Mouse (Mus musculus) adipocyte (in vitro differentiated cells): ENCODE results near the gene Strap.
"Not testable (repeated sequence)": the region's sequence is repeated elsewhere in the genome, so short reads cannot be mapped to it uniquely, and the experiment has no call there.

Source experiments
- DNase-seq: peaks from one replicate; pipeline ENCODE4 v3.0.0-alpha.2; 2016; ENCODE audit warnings: low spot score

Gene Strap

GRCm38 (mm10) chr6:137734846-137735609, at the start of gene Strap:
TSS of gene Strap (plus strand) at chr6:137735078.
- DNase-seq, result peak; percentile 98

DNA sequence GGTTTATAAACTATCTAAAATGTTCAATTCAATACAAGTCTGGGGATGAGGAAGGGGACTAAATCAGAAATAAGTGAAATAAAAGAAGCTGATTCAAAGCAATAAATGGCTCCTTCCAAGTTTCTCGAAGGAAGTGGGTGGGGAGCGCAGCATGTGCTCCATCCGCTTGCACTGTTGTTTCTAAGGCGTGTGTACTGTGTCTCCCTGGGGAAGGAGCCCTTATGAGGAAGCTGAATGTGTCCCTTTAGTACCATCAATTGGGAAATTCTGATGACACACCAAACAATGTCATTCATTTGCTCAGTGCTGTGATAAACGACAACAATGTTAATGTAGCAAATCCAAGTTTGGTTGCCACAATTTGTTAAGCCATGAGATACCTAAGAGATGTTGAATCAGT, 47.2 kb upstream of the Strap start:
- DNase-seq, result no peak

- no peak for DNase-seq
Measured at GRCm38 (mm10) chr6:137688079-137688478, 46.8 kb upstream of the Strap start.

DNA sequence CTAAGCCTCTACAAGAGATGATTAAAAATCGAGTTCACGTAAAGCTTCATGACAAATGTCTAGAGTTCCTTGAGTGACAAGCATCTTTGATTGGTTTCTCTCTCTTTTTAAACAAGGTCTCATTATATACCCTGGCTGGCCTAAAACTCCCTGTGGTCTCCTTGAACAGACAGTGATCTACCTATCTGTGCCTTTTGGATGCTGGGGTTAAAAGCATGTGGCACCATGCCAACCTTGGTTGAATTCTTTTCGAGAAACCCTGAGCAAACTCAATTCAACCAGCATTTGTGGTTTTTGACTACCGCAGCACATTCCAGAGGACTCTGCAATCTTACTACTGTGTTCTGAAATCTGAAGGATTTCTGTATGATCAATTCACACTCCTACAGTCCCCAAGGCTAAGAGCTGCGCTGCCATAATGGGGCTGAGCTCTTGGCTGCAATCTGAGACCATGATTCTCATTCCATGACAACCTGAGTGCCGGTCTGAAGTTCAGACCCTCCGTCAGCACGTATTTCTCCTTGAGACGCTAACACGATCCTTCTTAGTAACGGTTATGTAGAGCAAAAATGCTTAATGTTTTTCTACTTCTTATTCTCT, 46.3 kb upstream of the Strap start:
- DNase-seq, result no peak

DNA sequence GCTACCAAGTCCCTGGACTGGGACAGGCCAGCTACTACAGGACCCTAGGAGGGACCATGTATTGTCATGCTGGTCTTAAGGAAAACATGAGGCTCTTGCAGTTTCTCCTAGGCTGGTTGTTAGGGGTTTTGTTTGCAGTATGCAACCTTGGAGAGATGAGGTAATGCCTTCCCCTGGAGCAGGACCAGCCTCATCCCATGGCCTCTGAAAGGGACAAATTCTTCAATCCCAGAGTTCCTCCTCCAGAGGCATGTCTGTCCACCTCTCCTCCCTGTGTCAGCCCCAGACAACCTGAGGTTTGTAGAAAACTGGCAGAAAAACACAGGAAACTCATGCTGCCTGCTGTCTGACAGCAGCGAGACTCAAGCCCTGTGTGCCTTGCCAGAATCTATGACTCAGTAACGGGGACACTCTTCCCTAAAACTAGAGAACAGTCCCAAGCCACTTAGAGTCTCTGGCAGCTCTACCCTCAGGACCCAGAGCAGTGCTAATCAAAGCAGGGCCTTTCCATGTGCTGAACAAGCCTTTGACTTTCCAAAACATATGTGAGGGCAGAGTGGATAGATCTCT, 44.2 kb upstream of the Strap start:
- DNase-seq, result peak; percentile 79

- DNase-seq, result no peak
Measured at GRCm38 (mm10) chr6:137694310-137694709, 40.6 kb upstream of the Strap start.

- no peak for DNase-seq
Measured at GRCm38 (mm10) chr6:137695046-137695445, 39.8 kb upstream of the Strap start.

DNA sequence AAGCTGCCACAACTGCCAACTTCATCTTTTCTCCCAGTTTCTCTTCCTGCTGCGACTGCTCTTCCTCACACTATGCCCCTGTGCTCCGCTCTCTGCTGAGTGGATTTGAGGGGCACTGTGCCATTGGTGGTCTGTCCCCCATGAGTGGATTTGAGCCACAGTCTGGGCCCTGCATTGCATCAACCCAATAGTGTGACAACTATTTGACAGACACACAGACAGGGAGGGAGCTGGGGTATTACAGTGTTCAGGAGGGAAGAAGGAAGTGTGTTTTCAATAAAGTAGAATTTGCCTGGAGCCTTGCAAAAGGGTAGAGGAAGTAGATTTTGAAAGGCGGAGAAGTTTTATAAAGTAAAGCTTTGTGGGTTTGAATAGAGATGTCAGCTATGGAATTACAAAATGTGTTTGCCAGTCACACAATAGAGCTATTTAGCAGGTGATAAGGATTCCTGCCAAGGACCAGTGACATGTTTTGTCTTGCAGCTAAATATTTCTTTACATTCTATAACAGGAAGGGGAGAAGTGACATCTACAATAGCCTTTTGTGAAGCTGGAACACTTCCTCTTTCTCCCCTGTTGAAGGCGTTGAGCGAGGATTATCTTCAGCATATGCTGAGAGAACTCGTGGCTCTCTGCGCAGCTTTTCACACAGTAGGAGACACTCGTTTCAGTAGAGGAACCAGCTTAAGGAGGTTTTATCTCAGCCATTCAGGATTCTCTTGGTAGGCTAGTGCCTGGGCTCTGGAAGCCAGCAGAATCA, 38.3 kb upstream of the Strap start:
- DNase-seq, result no peak

GRCm38 (mm10) chr6:137699434-137699833, 35.4 kb upstream of the Strap start:
- DNase-seq, result no peak

- no peak for DNase-seq
Measured at GRCm38 (mm10) chr6:137702186-137702585, 32.7 kb upstream of the Strap start.

- peak; percentile 96 for DNase-seq
Measured at GRCm38 (mm10) chr6:137702918-137703317, 32.0 kb upstream of the Strap start.

DNA sequence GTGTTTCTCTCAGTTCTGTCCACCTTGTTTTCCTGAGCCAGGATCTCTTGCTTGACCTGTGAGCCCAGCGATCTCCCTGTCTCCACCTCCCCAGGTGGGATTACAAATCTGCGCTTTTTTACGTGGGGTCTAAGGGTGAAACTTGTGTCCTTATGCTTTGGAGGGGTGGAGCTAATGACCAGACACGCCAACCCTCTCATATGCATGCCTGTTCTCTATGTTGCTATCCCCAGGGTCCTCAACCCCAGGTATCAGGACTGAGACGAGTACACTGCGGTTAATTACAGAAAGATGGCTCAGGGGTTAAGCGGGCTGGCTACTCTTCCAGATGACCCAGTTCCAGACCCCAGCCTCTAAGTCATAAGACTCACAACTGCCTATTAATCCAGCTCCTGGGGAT, 31.4 kb upstream of the Strap start:
- DNase-seq, result no peak

DNA sequence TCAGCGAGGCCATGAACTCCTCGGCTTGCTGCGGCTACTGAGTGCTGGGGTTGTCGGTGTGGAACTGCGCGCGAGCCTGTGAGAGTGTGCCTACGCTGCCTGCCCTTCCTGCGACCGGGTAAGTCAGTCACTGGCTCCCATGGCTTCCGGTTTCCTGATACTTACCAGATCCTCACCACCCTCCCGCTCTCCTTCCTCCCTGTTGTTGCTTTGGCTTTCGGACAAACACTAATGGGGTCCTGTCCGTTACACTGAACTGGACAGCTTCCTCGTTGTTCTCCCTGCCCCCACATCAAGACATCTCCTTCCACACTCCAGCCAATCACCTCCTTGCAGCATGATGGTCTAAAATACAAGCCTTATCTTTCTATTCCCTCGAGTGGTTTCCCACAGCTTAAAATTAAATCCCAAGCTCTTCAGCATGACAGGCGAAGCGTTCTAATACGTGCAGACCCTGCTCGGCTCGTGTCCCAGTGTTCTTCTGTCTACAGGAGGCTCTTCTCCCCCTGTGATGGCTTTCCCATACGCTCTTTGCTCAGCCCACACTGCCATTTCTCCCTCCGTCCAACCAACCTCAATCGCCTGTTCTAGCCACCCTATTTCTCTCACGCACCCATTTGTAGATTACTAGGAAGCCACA, 30.5 kb upstream of the Strap start:
- no peak for DNase-seq

GRCm38 (mm10) chr6:137706209-137706608, 28.7 kb upstream of the Strap start:
- DNase-seq, result no peak

DNA sequence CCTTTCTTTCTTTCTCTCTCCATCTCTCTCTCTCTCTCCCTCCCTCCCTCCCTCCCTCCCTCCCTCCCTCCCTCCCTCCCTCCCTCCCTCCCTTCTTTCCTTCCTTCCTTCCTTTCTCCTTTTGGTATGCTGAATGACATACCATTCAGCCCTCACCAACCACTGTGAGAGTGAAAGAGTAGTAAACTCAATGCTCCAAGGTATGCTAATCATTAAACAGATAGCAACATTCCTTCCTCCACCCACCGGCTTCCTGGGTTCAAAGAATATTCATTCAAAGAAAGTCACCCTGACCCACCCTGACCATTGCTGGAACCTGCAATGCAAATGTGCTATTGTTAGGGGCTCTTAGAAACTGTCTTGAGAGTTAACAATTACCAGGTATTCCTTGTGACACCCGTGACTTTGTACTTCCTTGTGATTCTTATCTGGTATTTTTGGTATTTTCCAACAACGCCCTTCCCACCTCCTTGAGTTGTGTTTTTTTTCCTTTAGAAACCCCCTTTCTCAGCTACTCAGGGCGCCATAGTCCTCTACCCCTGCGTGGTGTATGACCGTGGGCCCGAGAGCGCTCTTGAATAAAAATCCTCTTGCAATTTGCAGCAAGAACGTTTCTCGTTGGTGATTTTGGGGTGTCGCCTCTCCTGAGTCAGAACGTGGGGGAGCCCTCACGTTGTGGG, 26.0 kb upstream of the Strap start:
- DNase-seq, result not testable (repeated sequence)

DNA sequence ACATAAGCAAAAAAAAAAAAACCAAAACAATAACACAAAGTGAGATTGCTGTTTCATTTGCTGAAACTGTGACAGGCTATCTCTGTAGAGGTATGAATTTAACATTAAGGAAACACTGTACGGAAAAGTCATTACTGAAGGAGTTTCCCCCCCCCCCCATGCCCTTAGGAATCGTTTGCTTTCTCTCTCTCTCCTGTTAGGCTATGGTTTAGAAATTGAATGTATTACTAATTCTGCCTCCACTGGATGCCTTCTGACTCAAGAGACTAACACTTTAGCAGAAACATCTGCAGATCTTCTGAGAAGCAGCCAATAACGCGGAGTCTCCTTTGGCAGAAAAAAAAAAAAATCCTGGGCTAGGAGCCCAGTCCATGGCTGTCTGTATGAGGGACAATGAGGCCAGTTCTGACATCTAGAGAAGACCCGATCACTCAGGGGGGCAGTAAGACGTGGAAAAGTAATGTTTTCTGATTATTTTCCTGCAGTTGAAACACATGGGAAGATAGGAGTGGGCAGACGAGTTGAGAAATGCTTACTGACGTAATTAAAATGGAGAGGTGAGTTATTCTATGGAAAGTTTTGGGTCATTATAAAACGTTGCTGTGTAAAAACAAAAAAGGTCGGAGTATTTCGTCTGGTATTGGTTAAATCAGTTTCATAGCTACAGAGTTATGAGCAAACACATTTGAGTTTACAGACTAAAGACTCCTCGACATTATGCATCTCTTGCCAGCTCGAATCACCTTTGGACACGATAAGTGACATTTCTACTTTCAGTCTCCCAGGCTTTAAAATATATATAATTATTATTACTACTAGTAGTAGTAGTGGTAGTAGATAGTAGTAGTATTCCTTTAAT, 24.5 kb upstream of the Strap start:
- peak; percentile 96 for DNase-seq

DNA sequence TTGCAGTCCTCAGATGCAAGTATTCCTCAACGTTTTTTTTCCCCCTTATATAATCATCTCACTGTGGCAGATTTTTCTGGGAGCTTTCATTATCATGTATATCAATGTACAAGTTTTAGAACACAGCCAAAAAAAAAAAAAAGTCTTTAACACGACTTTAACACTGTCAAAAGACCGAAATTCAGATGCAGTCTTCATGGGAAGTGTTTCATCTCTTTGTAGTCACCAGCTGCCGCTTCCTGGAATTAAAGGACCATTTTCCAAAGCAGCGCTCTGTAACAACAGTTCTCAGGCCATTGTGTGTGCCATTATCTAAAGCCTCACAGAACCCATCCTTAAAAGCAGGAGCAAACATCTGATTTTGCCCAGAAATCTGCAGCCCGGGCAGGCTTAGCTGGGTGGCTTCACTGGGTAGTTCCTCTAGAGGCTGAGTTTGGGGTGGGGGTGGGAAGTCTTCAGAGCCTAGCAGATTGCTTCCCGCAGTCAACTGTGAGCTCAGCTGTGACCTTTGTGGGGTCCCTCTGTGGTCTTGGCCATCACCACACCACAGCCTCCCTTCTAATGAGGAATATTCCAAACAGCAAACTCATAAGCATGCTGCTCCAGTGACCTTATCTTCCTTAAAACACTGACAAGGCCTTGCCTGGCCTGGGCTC, 22.1 kb upstream of the Strap start:
- DNase-seq, result no peak

DNA sequence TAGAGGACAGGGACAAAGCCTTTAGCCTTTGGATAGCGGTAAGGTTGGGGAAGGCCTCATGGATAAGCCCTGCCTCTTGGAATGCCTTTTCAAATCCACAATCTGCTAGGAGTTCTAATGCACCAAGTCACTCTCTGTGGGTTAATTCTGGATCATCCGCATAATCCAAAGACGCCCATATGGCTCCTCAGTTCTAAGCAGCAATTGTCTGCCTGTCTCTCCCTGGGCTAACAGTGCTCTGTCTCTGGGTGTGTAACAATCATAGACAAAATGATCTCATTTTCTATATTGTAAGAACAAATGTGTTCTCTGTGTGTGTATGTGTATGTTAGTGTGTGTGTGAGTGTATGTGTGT, 21.6 kb upstream of the Strap start:
- peak; percentile 30 for DNase-seq

- no peak for DNase-seq
Measured at GRCm38 (mm10) chr6:137716802-137717201, 18.1 kb upstream of the Strap start.

GRCm38 (mm10) chr6:137722220-137722931, 12.5 kb upstream of the Strap start:
- no peak for DNase-seq
